Mouse (Mus musculus) heart, embryonic 16.5 days (tissue): Measurements from ENCODE around the gene Hip1. TPM values are rescaled to one million over a fixed set of nuclear protein-coding genes. Genes with fewer than 3 reads are reported as not detected.

ENCODE experiments used
- ATAC-seq: fragments of 200-750 bp; cut with Nextera tagmentation; replicated peaks from 2 replicates; pipeline ENCODE4 v1.8.0; 2017; ENCODE audit warnings: moderate number of reproducible peaks; ENCODE audit not compliant: insufficient read depth, low FRiP score; ENCODE audit errors: extremely low read depth
- H3K27ac ChIP-seq: fragments of 300-500 bp; sonication (generic); 2 replicates; pipeline ENCODE4 v1.5.1; 2014; ENCODE audit warnings: mild to moderate bottlenecking, low read length, control low read depth, moderate library complexity
- H3K27me3 ChIP-seq: fragments of 300-500 bp; sonication (generic); 2 replicates; pipeline ENCODE4 v1.6.1; 2014; ENCODE audit warnings: low read length, mixed read lengths; ENCODE audit not compliant: control insufficient read depth, insufficient read depth
- H3K36me3 ChIP-seq: fragments of 300-500 bp; sonication (generic); 2 replicates; pipeline ENCODE4 v1.6.1; 2014; ENCODE audit not compliant: control insufficient read depth, insufficient read depth
- H3K4me1 ChIP-seq: fragments of 300-500 bp; sonication (generic); 2 replicates; pipeline ENCODE4 v1.6.1; 2014; ENCODE audit warnings: low read length, mixed read lengths; ENCODE audit not compliant: control insufficient read depth, insufficient read depth
- H3K4me2 ChIP-seq: fragments of 300-500 bp; sonication (generic); 2 replicates; pipeline ENCODE4 v1.6.1; 2014; ENCODE audit warnings: low read depth, mild to moderate bottlenecking, control low read depth, low read length
- H3K4me3 ChIP-seq: fragments of 300-500 bp; sonication (generic); 2 replicates; pipeline ENCODE4 v1.5.1; 2014; ENCODE audit warnings: mild to moderate bottlenecking, control low read depth, low read length
- H3K9ac ChIP-seq: fragments of 300-500 bp; sonication (generic); 2 replicates; pipeline ENCODE4 v1.6.1; 2014; ENCODE audit warnings: low read length, control low read depth
- H3K9me3 ChIP-seq: fragments of 300-500 bp; sonication (generic); replicated peaks from 2 replicates; pipeline ENCODE4 v1.6.1; 2016; ENCODE audit warnings: low read length; ENCODE audit not compliant: control insufficient read depth
- WGBS: fragments of 180-500 bp; shearing (Covaris S2); extraction: QIAGEN DNeasy Blood & Tissue Kit; methylation state at CpG from one replicate; pipeline ENCODE4 v1.1.7; 2014; 5-methylcytosine and 5-hydroxymethylcytosine counted together
- polyA plus RNA-seq: library from polyadenylated mRNA; unstranded; fragments of >200 nt; fragmentation: Nextera tagmentation; extraction: Ambion mirVana; gene quantifications from 2 replicates; pipeline ENCODE4 v1.2.1, GENCODE M21; 2015

The Hip1 gene
- polyA plus RNA-seq, 1 experiment from 2014 or later: 20.3 TPM

- peaks cover 6% of the 10 kb centered on the region for H3K9me3 ChIP-seq
- no peak for ATAC-seq
- H3K27me3 ChIP-seq: no peaks in the 10 kb centered on the region
- no peak overlapping the region for H3K4me3 ChIP-seq
- H3K9ac ChIP-seq: no peak overlapping the region
- no peak overlapping the region for H3K27ac ChIP-seq
- peaks cover 3% of the 10 kb centered on the region; the same call in 1 of the 2 replicates for H3K4me1 ChIP-seq
- H3K4me2 ChIP-seq: no peak overlapping the region
- WGBS: 85% methylated on average over 8 of the region's 8 CpGs
- H3K36me3 ChIP-seq: peaks cover 44% of the 10 kb centered on the region
These were observed 93.8 kb downstream of the Hip1 start for GRCm38 (mm10) chr5:135451100-135451499.

- no peak overlapping the region for H3K4me2 ChIP-seq
- peak overlapping the region; percentile 15; the same call in 1 of the 2 replicates for H3K27ac ChIP-seq
- WGBS: 72% methylated on average over 8 of the region's 8 CpGs
- H3K27me3 ChIP-seq: no peaks in the 10 kb centered on the region
- ATAC-seq: no peak
- peaks cover 15% of the 10 kb centered on the region for H3K4me1 ChIP-seq
- no peak overlapping the region for H3K4me3 ChIP-seq
- H3K36me3 ChIP-seq: peaks cover 34% of the 10 kb centered on the region
- H3K9me3 ChIP-seq: no peaks in the 10 kb centered on the region
- no peak overlapping the region for H3K9ac ChIP-seq
These were observed 99.2 kb downstream of the Hip1 start for GRCm38 (mm10) chr5:135445755-135446154.

GRCm38 (mm10) chr5:135442430-135442829, 102.5 kb downstream of the Hip1 start:
- 52% methylated on average over 7 of the region's 7 CpGs for WGBS
- peaks cover 20% of the 10 kb centered on the region for H3K36me3 ChIP-seq

DNA sequence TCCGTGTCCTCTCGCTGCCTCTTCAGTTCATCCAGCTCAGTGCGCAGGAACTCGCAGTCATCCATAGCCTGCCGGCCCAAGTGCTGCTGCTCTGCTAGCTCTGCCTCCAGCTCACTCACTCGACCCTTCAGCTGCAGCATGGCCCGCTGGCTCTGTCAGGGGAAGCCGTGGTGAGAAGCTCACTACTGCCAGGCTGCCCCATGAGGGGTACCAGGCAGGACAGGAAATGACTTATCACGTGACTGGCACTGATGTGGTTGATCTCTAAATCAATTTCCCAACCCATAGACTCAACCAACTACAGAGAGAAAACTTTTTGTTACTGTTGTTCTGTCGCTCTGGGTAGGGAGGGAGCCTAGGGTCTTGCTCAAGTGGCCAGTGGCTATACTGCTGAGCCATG, 109.9 kb downstream of the Hip1 start:
- Histone ChIP-seq H3K27me3 (no peaks in the 10 kb centered on the region), H3K9me3 (peaks cover 7% of the 10 kb centered on the region), H3K27ac (no peak overlapping the region), H3K4me3 (no peak overlapping the region), H3K4me1 (peaks cover 5% of the 10 kb centered on the region), H3K9ac (no peak overlapping the region), H3K36me3 (peaks cover 32% of the 10 kb centered on the region), H3K4me2 (no peak overlapping the region)
- 93% methylated on average over 10 of the region's 10 CpGs for WGBS
- no peak for ATAC-seq

More at GRCm38 (mm10) chr5:135442430-135442829, 102.5 kb downstream of the Hip1 start:
- Histone ChIP-seq H3K4me1 (peaks cover 15% of the 10 kb centered on the region), H3K4me3 (no peak overlapping the region), H3K27me3 (no peaks in the 10 kb centered on the region), H3K9me3 (no peaks in the 10 kb centered on the region), H3K27ac (peak overlapping the region; percentile 67), H3K4me2 (no peak overlapping the region), H3K9ac (no peak overlapping the region)
- ATAC-seq: peak; percentile 55; the same call in 1 of the 2 replicates

GRCm38 (mm10) chr5:135433861-135434260, 111.1 kb downstream of the Hip1 start:
- Histone ChIP-seq H3K27ac (no peak overlapping the region), H3K36me3 (peaks cover 35% of the 10 kb centered on the region), H3K9ac (no peak overlapping the region), H3K4me2 (no peak overlapping the region), H3K9me3 (peaks cover 7% of the 10 kb centered on the region), H3K4me1 (peaks cover 5% of the 10 kb centered on the region), H3K27me3 (no peaks in the 10 kb centered on the region), H3K4me3 (no peak overlapping the region)
- no peak for ATAC-seq
- WGBS: 95% methylated on average over 4 of the region's 4 CpGs

- Histone ChIP-seq H3K27ac (peak overlapping the region; percentile 67), H3K4me1 (peaks cover 5% of the 10 kb centered on the region), H3K4me3 (no peak overlapping the region), H3K36me3 (peaks cover 50% of the 10 kb centered on the region), H3K27me3 (no peaks in the 10 kb centered on the region), H3K9me3 (peaks cover 7% of the 10 kb centered on the region), H3K4me2 (no peak overlapping the region), H3K9ac (no peak overlapping the region)
- 42% methylated on average over 6 of the region's 6 CpGs for WGBS
- no peak for ATAC-seq
These were observed 113.8 kb downstream of the Hip1 start for GRCm38 (mm10) chr5:135431111-135431510.

GRCm38 (mm10) chr5:135428786-135429185, 116.1 kb downstream of the Hip1 start:
- H3K36me3 ChIP-seq: peaks cover 48% of the 10 kb centered on the region
- H3K4me2 ChIP-seq: no peak overlapping the region
- peaks cover 5% of the 10 kb centered on the region for H3K4me1 ChIP-seq
- no peak overlapping the region for H3K27ac ChIP-seq
- 69% methylated on average over 5 of the region's 5 CpGs for WGBS
- H3K9ac ChIP-seq: no peak overlapping the region
- H3K27me3 ChIP-seq: no peaks in the 10 kb centered on the region
- H3K9me3 ChIP-seq: peaks cover under 1% of the 10 kb centered on the region
- ATAC-seq: no peak
- no peak overlapping the region for H3K4me3 ChIP-seq

DNA sequence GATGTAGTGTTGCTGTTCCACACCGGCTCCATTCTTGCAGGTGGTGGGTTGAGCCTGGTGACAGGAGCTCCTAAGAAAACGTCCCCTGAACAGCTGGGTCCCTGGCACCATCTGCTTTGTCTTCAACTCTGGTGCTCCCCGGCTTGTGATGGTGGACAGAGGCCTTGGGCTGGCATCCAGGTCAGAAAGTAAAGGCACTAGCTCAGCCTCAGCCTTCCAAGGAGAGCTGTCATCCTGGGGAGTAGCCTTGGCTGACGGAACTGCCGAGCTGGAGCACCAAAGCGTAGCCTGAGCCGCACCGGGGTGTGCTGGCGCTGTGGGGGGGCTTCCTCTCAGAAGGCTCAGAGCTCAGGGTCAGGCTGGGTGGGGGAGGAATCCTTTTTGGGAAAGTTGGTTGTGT, 134.7 kb downstream of the Hip1 start:
- H3K27me3 ChIP-seq: no peaks in the 10 kb centered on the region
- H3K4me2 ChIP-seq: no peak overlapping the region
- peaks cover 24% of the 10 kb centered on the region for H3K36me3 ChIP-seq
- no peak overlapping the region for H3K4me3 ChIP-seq
- no peaks in the 10 kb centered on the region for H3K4me1 ChIP-seq
- ATAC-seq: no peak
- H3K27ac ChIP-seq: no peak overlapping the region
- H3K9ac ChIP-seq: no peak overlapping the region
- WGBS: 88% methylated on average over 9 of the region's 9 CpGs
- H3K9me3 ChIP-seq: no peaks in the 10 kb centered on the region

DNA sequence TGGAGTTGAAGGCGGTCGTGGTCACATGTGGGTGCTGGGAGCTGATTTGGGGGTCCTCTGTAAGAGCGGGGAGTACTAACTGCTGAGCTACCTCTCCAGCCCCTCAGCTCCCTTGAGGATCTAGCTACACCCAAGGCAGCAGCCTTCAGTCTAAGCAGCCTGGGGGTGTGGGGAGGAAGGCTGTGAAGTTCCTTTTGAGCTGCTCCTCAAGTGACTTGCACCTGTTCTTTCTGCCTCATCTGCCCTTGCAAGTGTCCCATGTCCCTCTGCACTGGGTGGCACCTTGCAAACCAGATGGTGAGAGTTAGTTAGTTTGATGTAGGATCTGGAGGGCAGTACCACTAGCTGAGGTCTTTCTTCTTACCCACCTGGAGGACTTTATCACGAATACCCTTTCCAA, 136.8 kb downstream of the Hip1 start:
- WGBS: 80% methylated on average over 4 of the region's 4 CpGs
- Histone ChIP-seq H3K9ac (no peak overlapping the region), H3K4me1 (no peaks in the 10 kb centered on the region), H3K27me3 (no peaks in the 10 kb centered on the region), H3K4me2 (no peak overlapping the region), H3K4me3 (no peak overlapping the region), H3K9me3 (no peaks in the 10 kb centered on the region), H3K36me3 (peaks cover 11% of the 10 kb centered on the region; the same call in 1 of the 2 replicates), H3K27ac (no peak overlapping the region)
- no peak for ATAC-seq
